Mouse (Mus musculus) erythroid progenitor cell, adult 5-6 weeks (primary cell): ENCODE measurements around the gene Myo7a. TPM values are rescaled to one million over a fixed set of nuclear protein-coding genes. Genes with fewer than 3 reads are reported as not detected.

Experiments used
- total RNA-seq, 2 experiments: library from RNA; stranded (forward) in 1 of 2; stranded (reverse) in 1 of 2; fragments of 150-400 nt in 1 of 2; fragments of 186-747, 209-891 nt in 1 of 2; gene quantifications; 2 replicates each; pipeline versions ENCODE4 v1.2.3 to v1.2.4; 2015 to 2017; ENCODE audit warnings: low replicate concordance in 2 of 2

Gene Myo7a
- total RNA-seq, 2 experiments from 2014 or later, result 3.4 to 5.1 TPM

Other genes with a start within 250 kb of the Myo7a start
- gene Gdpd4, start 199.6 kb downstream of the Myo7a start, total RNA-seq (2015; ENCODE audit: low replicate concordance), result not detected in 2 replicates
- gene Gdpd4, start 199.6 kb downstream of the Myo7a start, total RNA-seq (2017; ENCODE audit: low replicate concordance), result not detected in 2 replicates
- gene Omp, start 26.0 kb upstream of the Myo7a start, total RNA-seq (2015; ENCODE audit: low replicate concordance), result 4.0 and 4.6 TPM in 2 replicates
- gene Omp, start 26.0 kb upstream of the Myo7a start, total RNA-seq (2017; ENCODE audit: low replicate concordance), result 15.4 and 17.2 TPM in 2 replicates
- gene Capn5, start 58.8 kb upstream of the Myo7a start, total RNA-seq (2015; ENCODE audit: low replicate concordance), result 46.5 and 52.4 TPM in 2 replicates
- gene Capn5, start 58.8 kb upstream of the Myo7a start, total RNA-seq (2017; ENCODE audit: low replicate concordance), result 51.3 and 72.5 TPM in 2 replicates
- 1.1 TPM in 1 of 2 replicates, not detected in the other for gene B3gnt6, start 80.0 kb upstream of the Myo7a start, total RNA-seq (2015; ENCODE audit: low replicate concordance)
- not detected in 2 replicates for gene B3gnt6, start 80.0 kb upstream of the Myo7a start, total RNA-seq (2017; ENCODE audit: low replicate concordance)
- 21.3 and 36.9 TPM in 2 replicates for gene Acer3, start 201.7 kb upstream of the Myo7a start, total RNA-seq (2015; ENCODE audit: low replicate concordance)
- 31.0 and 68.0 TPM in 2 replicates for gene Acer3, start 201.7 kb upstream of the Myo7a start, total RNA-seq (2017; ENCODE audit: low replicate concordance)
- gene Tsku, start 241.8 kb upstream of the Myo7a start, total RNA-seq (2015; ENCODE audit: low replicate concordance), result not detected in 2 replicates
- gene Tsku, start 241.8 kb upstream of the Myo7a start, total RNA-seq (2017; ENCODE audit: low replicate concordance), result 0.51 TPM in 1 of 2 replicates, not detected in the other